12 mouse cellular contexts compared by ENCODE assay signal in genomic region chr5:148990891-148991311, GRCm38 (mm10). TPM values are rescaled to one million over a fixed set of nuclear protein-coding genes. Genes with fewer than 3 reads are reported as not detected.
DNase-seq lines count a peak whose midpoint lies in the region; ATAC-seq lines count a peak whose summit lies in the region.
"Had no signal": no experiment of that assay in that cellular context is flagged by ENCODE, and none has a peak within 500 bp of the region (broad histone marks: within the 10 kb centered on the region; RNA-seq: fewer than 3 reads in every experiment).

No protein-coding gene starts in this region.

- ATAC-seq in intestine, embryonic 15.5 days, result no peak
- ATAC-seq in forebrain, embryonic 16.5 days, result no peak
- ATAC-seq: midbrain, embryonic 13.5 days had no signal

- no peaks in the 10 kb centered on the region for H3K36me3 ChIP-seq in intestine, embryonic 15.5 days
- peaks cover 47% of the 10 kb centered on the region for H3K36me3 ChIP-seq in limb, embryonic 10.5 days
- no peaks in the 10 kb centered on the region for H3K36me3 ChIP-seq in forebrain, embryonic 16.5 days (ENCODE audit: control insufficient read depth, insufficient read depth)

- H3K9me3 ChIP-seq in intestine, embryonic 15.5 days, result no peaks in the 10 kb centered on the region
- peaks cover 12% of the 10 kb centered on the region for H3K9me3 ChIP-seq in limb, embryonic 10.5 days (replicated peaks)
- H3K9me3 ChIP-seq in forebrain, embryonic 16.5 days (ENCODE audit: control insufficient read depth, low read length), result peaks cover 3% of the 10 kb centered on the region

- no peak overlapping the region for H3K9ac ChIP-seq in intestine, embryonic 15.5 days
- no peak overlapping the region for H3K9ac ChIP-seq in forebrain, embryonic 16.5 days (replicated peaks; ENCODE audit: low read depth, low read length)
- H3K9ac ChIP-seq: hindbrain, embryonic 14.5 days; midbrain, embryonic 13.5 days had no signal

- 0 out of 2 replicates have a peak, but pooled peaks cover 4% of the 10 kb centered on the region for H3K4me1 ChIP-seq in intestine, embryonic 15.5 days (replicated peaks)
- peaks cover 32% of the 10 kb centered on the region for H3K4me1 ChIP-seq in limb, embryonic 10.5 days
- peaks cover 13% of the 10 kb centered on the region for H3K4me1 ChIP-seq in forebrain, embryonic 16.5 days (replicated peaks; ENCODE audit: control insufficient read depth, insufficient read depth, low read length)

- peak; percentile 29 to 49 for DNase-seq in heart, adult 18-20 months
- DNase-seq in heart, adult 9 months (ENCODE audit: low spot score in 2 of 2), result no peak
- DNase-seq in ZHBTc4 (ENCODE audit: low read depth, low spot score), result peak; percentile 66
- DNase-seq in limb, embryonic 10.5 days (ENCODE audit: low spot score), result no peak
- no peak for DNase-seq in layer of hippocampus, postnatal 36 days
- DNase-seq in thymus, postnatal 36 days, result no peak
- DNase-seq: cerebellum, adult 8-10 months had no signal

- WGBS in intestine, embryonic 15.5 days, result 61% methylated on average over 12 of the region's 12 CpGs
- 68% methylated on average over 12 of the region's 12 CpGs for WGBS in limb, embryonic 10.5 days
- 86% methylated on average over 12 of the region's 12 CpGs for WGBS in forebrain, embryonic 16.5 days

- peak overlapping the region; percentile 7; the same call in 1 of the 2 replicates for H3K4me2 ChIP-seq in intestine, embryonic 15.5 days (replicated peaks)
- no peak overlapping the region for H3K4me2 ChIP-seq in forebrain, embryonic 16.5 days (ENCODE audit: low read length)
- H3K4me2 ChIP-seq: hindbrain, embryonic 14.5 days; midbrain, embryonic 13.5 days had no signal

- no peaks in the 10 kb centered on the region for H3K27me3 ChIP-seq in intestine, embryonic 15.5 days (replicated peaks)
- H3K27me3 ChIP-seq in limb, embryonic 10.5 days (ENCODE audit: low read depth, poor library complexity, severe bottlenecking), result no peaks in the 10 kb centered on the region
- H3K27me3 ChIP-seq in forebrain, embryonic 16.5 days (replicated peaks; ENCODE audit: control insufficient read depth, insufficient read depth, low read length), result no peaks in the 10 kb centered on the region
- H3K27me3 ChIP-seq: midbrain, embryonic 13.5 days had no signal

- H3K27ac ChIP-seq in intestine, embryonic 15.5 days, result no peak overlapping the region
- peak overlapping the region; percentile 46; the same call in 1 of the 2 replicates for H3K27ac ChIP-seq in limb, embryonic 10.5 days
- H3K27ac ChIP-seq in forebrain, embryonic 16.5 days (ENCODE audit: low read length), result no peak overlapping the region
- H3K27ac ChIP-seq: hindbrain, embryonic 14.5 days; midbrain, embryonic 13.5 days had no signal

- H3K4me3 ChIP-seq in intestine, embryonic 15.5 days (replicated peaks), result no peak overlapping the region
- H3K4me3 ChIP-seq in limb, embryonic 10.5 days, result no peak overlapping the region
- no peak overlapping the region for H3K4me3 ChIP-seq in forebrain, embryonic 16.5 days (replicated peaks; ENCODE audit: low read length)
- H3K4me3 ChIP-seq: midbrain, embryonic 13.5 days had no signal

RNA-seq across cellular contexts. Expression of gene Gm42791, which starts 4.0 kb away (rescaled TPM):
- 1 to 10 TPM; 2.7 to 5.3 TPM for total RNA-seq in heart, adult 18-20 months (2021)
- 0.57 and 2.3 TPM in 2 replicates for polyA plus RNA-seq in intestine, embryonic 15.5 days (2015; fragmentation: Nextera tagmentation; extraction: Ambion mirVana)
- polyA plus RNA-seq in limb, embryonic 10.5 days (2016; fragmentation: Nextera tagmentation; extraction: Ambion mirVana), result 0.85 TPM in 1 of 2 replicates, not detected in the other
- 4.4 and 5.8 TPM in 2 replicates for polyA plus RNA-seq in forebrain, embryonic 16.5 days (2015; fragmentation: Nextera tagmentation; extraction: Ambion mirVana)
- total RNA-seq in layer of hippocampus, postnatal 36 days (2021), result 10 to 100 TPM; 24.3 to 31.6 TPM
- polyA plus RNA-seq: stomach, embryonic 14.5 days had no signal

Comparison
In these comparisons a context has a peak if more than half of its experiments do, and no peak if none do; other contexts are left out.
1. DNase-seq: peak in heart, adult 18-20 months (2 of 2) and ZHBTc4 (single experiment); none in heart, adult 9 months (0 of 2), limb, embryonic 10.5 days (single experiment), layer of hippocampus, postnatal 36 days (0 of 2) and thymus, postnatal 36 days (0 of 2).